Mouse (Mus musculus): Measurements from ENCODE around the gene Tc2n. TPM values are rescaled to one million over a fixed set of nuclear protein-coding genes. Genes with fewer than 3 reads are reported as not detected.

Gene Tc2n
- 2.6 and 3.1 TPM in 2 replicates for polyA plus RNA-seq (2014; fragmentation: Nextera tagmentation; extraction: Ambion mirVana)

DNA sequence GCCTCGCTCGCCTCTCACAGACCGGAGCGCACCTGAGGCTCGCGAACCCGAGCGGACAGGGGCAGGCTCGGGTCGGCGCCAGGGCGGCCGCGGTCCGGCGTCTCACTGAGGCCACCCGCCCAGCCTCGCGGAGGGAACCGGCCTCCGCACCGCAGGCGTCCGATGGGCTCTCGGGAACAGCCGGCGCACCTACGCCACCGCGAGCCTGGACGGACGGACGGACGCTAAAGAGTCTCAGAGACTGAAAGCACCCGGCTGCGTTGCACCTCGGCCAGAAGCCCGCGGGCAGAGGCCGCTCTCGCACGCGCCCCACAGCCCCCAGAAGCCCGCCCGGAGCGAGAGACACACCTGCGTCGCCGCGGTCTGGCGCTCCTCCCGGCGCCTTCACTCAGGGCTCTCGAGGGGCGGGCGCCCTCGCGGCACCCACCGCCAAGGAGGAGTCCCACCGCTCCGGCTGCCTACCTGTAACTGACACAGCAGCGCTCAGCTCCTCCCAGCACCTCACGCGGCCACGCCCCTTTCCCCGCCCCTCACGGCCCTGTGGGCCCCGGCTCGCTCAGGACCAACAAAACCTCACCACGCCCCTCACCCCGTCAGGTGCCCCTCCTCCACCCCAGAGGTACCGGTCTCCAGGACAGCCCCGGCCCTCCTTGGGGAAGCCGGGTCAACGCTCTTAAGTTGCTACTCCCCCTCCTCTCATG lies at the start of gene Tc2n:
Gene Tc2n (minus strand): TSS at position 470 of the 701 bp plus-strand sequence.
- Histone ChIP-seq H3K27ac (ENCODE audit: low read length) (peak within 1 kb of the TSS; percentile 48; the same call in 1 of the 2 replicates), H3K9me3 (ENCODE audit: control insufficient read depth, low read depth, low read length) (no peaks in the 10 kb centered on the region)
- peak; percentile 99 for ATAC-seq (ENCODE audit: insufficient number of reproducible peaks, insufficient read depth, low FRiP score, low read depth)

DNA sequence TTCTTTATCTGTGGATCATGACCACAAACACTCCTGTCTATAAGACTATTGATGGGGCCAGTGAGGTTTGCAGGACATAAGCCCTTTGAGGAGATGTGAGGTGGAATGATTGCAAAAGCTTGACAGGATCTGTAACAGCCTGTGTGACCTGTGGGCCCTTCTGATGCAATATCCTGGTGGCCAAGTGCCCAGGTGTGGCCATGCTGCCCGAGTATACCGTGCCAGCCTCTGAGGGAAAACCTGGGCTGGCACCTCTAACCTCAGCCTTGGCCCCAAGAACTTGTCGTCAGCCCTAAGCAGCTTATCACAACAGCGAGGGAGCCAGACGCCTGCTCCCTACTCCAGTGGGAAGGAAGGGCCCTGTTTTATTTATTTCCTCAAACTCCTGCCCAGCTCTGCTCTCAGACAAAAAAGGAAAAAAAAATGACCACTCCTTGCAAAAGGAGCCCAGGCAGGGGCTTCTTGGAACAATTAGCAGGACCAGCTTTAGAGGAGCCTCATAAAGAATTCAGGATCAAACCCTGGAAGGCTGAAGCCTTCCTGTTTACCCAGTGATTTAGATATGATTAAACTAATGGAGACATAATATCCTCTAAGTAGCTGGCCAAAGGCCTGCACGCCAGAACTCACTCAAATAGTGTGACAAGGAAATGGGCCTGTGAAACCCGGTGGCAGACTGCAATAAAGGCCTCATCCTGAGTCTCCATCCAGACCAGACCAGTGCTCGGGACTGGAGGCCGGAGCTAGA lies 49.2 kb upstream of the Tc2n start:
- whole genome bisulfite sequencing, result 51% methylated on average over 9 of the region's 9 CpGs
- Histone ChIP-seq H3K9ac (replicated peaks; ENCODE audit: low read depth, low read length) (no peak overlapping the region), H3K4me2 (replicated peaks; ENCODE audit: low read depth, low read length) (no peak overlapping the region), H3K27ac (ENCODE audit: low read length) (peak overlapping the region; percentile 24; the same call in 1 of the 2 replicates), H3K36me3 (ENCODE audit: control insufficient read depth, insufficient read depth, low read length) (no peaks in the 10 kb centered on the region), H3K27me3 (ENCODE audit: control insufficient read depth, insufficient read depth, low read length) (no peaks in the 10 kb centered on the region), H3K9me3 (ENCODE audit: control insufficient read depth, low read depth, low read length) (no peaks in the 10 kb centered on the region), H3K4me3 (ENCODE audit: low read depth, low read length) (no peak overlapping the region), H3K4me1 (ENCODE audit: control insufficient read depth, insufficient read depth, low read length) (0 out of 2 replicates have a peak, but pooled peaks cover 8% of the 10 kb centered on the region)
- ATAC-seq (ENCODE audit: insufficient number of reproducible peaks, insufficient read depth, low FRiP score, low read depth), result peak; percentile 76

More for the DNA sequence above, at the start of gene Tc2n:
- under 1% methylated on average over 74 of the region's 75 CpGs for WGBS
- peak within 1 kb of the TSS; percentile 97 for H3K4me2 ChIP-seq (replicated peaks; ENCODE audit: low read depth, low read length)
- H3K27me3 ChIP-seq (ENCODE audit: control insufficient read depth, insufficient read depth, low read length), result no peaks in the 10 kb centered on the region
- peak within 1 kb of the TSS; percentile 63 for H3K4me3 ChIP-seq (ENCODE audit: low read depth, low read length)
- no peaks in the 10 kb centered on the region for H3K36me3 ChIP-seq (ENCODE audit: control insufficient read depth, insufficient read depth, low read length)
- 0 out of 2 replicates have a peak within 1 kb of the TSS, but pooled peaks have one; percentile 28 for H3K9ac ChIP-seq (replicated peaks; ENCODE audit: low read depth, low read length)
- H3K4me1 ChIP-seq (ENCODE audit: control insufficient read depth, insufficient read depth, low read length), result no peaks in the 10 kb centered on the region

DNA sequence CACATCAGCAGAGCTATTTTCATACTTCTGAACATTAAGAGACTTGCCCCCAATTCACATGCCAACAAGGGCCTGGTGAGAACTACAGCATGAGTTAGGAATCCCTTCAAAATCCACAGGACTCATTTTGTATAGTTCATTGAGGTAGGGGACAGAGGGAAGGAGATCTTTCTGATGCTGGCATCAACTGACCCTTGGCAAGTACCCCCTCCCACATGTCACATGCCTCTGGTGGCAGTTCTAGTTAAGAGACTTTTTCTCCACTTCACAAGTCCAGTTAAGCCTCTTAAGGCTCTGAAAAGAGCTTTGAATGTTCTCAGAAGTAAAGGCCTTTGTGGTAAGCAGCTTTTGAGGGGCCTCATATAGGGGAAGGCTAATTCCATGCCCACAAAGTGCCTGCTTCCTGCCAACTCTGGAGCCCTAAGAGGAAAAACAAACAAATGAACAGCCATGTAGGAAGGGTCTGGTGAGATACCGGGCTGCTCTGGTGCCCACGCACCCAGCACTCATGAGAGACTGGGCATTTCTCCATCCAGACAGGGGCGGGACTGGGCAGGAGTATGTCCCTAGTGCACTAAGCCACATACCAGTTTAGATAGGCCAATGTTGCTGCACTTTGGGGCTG lies 48.0 kb upstream of the Tc2n start:
- no peak for ATAC-seq (ENCODE audit: insufficient number of reproducible peaks, insufficient read depth, low FRiP score, low read depth)
- H3K27me3 ChIP-seq (ENCODE audit: control insufficient read depth, insufficient read depth, low read length), result no peaks in the 10 kb centered on the region
- no peaks in the 10 kb centered on the region for H3K36me3 ChIP-seq (ENCODE audit: control insufficient read depth, insufficient read depth, low read length)
- WGBS, result 77% methylated on average over 3 of the region's 3 CpGs
- H3K4me3 ChIP-seq (ENCODE audit: low read depth, low read length), result no peak overlapping the region
- no peaks in the 10 kb centered on the region for H3K9me3 ChIP-seq (ENCODE audit: control insufficient read depth, low read depth, low read length)
- H3K4me2 ChIP-seq (replicated peaks; ENCODE audit: low read depth, low read length), result no peak overlapping the region
- peak overlapping the region; percentile 24; the same call in 1 of the 2 replicates for H3K27ac ChIP-seq (ENCODE audit: low read length)
- 0 out of 2 replicates have a peak, but pooled peaks cover 8% of the 10 kb centered on the region for H3K4me1 ChIP-seq (ENCODE audit: control insufficient read depth, insufficient read depth, low read length)
- no peak overlapping the region for H3K9ac ChIP-seq (replicated peaks; ENCODE audit: low read depth, low read length)

DNA sequence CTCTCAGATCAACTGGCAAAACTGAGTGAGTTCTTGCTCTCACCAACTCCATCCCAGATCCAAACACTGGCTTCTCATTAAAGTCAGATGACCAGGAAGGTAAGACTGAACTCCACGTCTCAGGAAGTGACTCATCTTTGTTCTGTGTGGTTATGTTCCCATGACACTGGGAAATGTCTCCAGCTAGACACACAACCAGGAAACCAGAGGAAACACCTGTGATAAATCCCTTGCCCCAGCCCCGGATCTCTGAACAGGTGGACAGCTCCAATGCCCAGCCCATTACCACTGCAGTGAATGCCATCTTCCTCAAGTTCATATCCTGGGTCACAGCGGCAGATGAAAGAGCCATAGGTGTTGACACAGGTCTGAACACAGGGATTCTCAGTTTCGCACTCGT lies 46.5 kb upstream of the Tc2n start:
- no peak overlapping the region for H3K27ac ChIP-seq (ENCODE audit: low read length)
- H3K36me3 ChIP-seq (ENCODE audit: control insufficient read depth, insufficient read depth, low read length), result no peaks in the 10 kb centered on the region
- WGBS, result 76% methylated on average over 5 of the region's 5 CpGs

DNA sequence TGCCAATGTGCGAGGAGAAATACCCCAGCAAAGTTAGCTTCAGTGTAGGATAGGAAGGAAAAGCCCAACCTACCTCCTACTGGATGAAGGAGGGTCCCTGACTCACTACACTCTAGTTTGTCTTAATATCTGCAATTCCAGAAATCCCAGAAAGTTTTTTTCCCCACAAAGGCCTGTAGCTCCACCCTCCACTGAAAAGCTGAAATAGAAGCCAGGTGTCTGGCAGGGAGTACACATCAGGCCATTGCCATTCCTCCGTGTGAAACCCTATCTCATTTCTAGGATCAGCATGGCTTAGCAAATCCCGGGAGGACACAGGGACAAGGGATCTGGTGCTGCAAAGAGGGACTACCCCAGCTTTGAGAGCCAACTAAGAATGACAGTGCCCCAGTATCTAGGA lies 44.7 kb upstream of the Tc2n start:
- Histone ChIP-seq H3K9me3 (ENCODE audit: control insufficient read depth, low read depth, low read length) (no peaks in the 10 kb centered on the region), H3K36me3 (ENCODE audit: control insufficient read depth, insufficient read depth, low read length) (no peaks in the 10 kb centered on the region), H3K9ac (replicated peaks; ENCODE audit: low read depth, low read length) (no peak overlapping the region), H3K4me1 (ENCODE audit: control insufficient read depth, insufficient read depth, low read length) (peaks cover 11% of the 10 kb centered on the region; the same call in 1 of the 2 replicates), H3K4me3 (ENCODE audit: low read depth, low read length) (no peak overlapping the region), H3K27me3 (ENCODE audit: control insufficient read depth, insufficient read depth, low read length) (no peaks in the 10 kb centered on the region), H3K4me2 (replicated peaks; ENCODE audit: low read depth, low read length) (no peak overlapping the region), H3K27ac (ENCODE audit: low read length) (no peak overlapping the region)
- no peak for ATAC-seq (ENCODE audit: insufficient number of reproducible peaks, insufficient read depth, low FRiP score, low read depth)
- 62% methylated on average over 3 of the region's 3 CpGs for WGBS

More for the DNA sequence above, 46.5 kb upstream of the Tc2n start:
- H3K4me3 ChIP-seq (ENCODE audit: low read depth, low read length), result no peak overlapping the region
- no peak overlapping the region for H3K4me2 ChIP-seq (replicated peaks; ENCODE audit: low read depth, low read length)
- no peaks in the 10 kb centered on the region for H3K9me3 ChIP-seq (ENCODE audit: control insufficient read depth, low read depth, low read length)
- no peak overlapping the region for H3K9ac ChIP-seq (replicated peaks; ENCODE audit: low read depth, low read length)
- no peaks in the 10 kb centered on the region for H3K27me3 ChIP-seq (ENCODE audit: control insufficient read depth, insufficient read depth, low read length)
- 0 out of 2 replicates have a peak, but pooled peaks cover 8% of the 10 kb centered on the region for H3K4me1 ChIP-seq (ENCODE audit: control insufficient read depth, insufficient read depth, low read length)
- ATAC-seq (ENCODE audit: insufficient number of reproducible peaks, insufficient read depth, low FRiP score, low read depth), result no peak

DNA sequence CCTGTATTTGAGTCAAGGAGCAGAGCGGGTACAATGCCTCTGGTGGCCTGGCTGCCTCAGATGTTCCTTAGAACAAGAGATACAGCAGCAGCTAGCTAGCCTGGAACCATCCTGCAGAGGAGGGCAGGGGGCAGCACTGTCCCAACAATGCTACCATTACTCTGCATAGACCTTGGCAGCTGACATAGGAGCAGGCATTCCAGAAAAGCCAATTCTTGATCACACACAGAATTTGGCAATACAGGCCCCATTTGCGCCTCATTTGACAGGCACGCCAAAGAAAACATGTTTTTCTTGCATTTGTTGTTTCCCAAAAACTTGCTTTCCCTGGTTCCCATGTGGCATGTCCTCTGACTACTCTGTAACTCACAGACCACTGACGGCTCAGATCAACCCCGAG lies 43.7 kb upstream of the Tc2n start:
- ATAC-seq (ENCODE audit: insufficient number of reproducible peaks, insufficient read depth, low FRiP score, low read depth), result no peak

DNA sequence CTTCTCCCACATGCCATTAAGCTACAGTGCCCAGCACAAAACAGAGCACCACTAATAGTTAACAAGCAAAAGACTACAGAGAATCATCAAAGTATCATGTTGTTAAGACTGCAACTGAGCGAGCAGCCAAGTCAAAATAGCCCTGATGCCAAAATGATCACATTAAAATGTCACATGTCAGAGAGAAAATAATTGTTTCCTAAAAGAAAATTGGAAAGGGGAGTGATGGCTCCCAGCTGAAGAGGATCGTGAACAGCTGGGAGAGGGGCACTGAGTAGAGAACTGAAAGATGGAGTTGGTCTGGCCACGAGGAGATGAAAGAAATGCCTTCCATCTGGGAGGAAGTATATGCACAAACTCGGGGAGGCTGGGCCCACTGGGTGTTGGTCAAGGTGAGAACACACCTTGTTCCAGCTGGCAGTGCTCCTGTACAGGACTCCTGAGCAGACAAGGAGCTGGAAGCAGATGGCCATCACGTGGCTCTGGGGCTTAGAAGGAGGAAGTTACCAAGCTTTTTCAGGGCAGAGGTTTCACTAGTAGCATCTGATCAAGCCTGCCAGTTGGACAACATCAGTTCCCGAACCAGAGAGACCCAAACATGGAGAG lies 41.2 kb upstream of the Tc2n start:
- peaks cover 4% of the 10 kb centered on the region; the same call in 1 of the 2 replicates for H3K4me1 ChIP-seq (ENCODE audit: control insufficient read depth, insufficient read depth, low read length)
- no peaks in the 10 kb centered on the region for H3K36me3 ChIP-seq (ENCODE audit: control insufficient read depth, insufficient read depth, low read length)
- WGBS, result 51% methylated on average over 6 of the region's 6 CpGs
- H3K4me2 ChIP-seq (replicated peaks; ENCODE audit: low read depth, low read length), result no peak overlapping the region
- no peak overlapping the region for H3K4me3 ChIP-seq (ENCODE audit: low read depth, low read length)
- no peak overlapping the region for H3K27ac ChIP-seq (ENCODE audit: low read length)
- no peaks in the 10 kb centered on the region for H3K27me3 ChIP-seq (ENCODE audit: control insufficient read depth, insufficient read depth, low read length)
- no peaks in the 10 kb centered on the region for H3K9me3 ChIP-seq (ENCODE audit: control insufficient read depth, low read depth, low read length)
- H3K9ac ChIP-seq (replicated peaks; ENCODE audit: low read depth, low read length), result no peak overlapping the region
- ATAC-seq (ENCODE audit: insufficient number of reproducible peaks, insufficient read depth, low FRiP score, low read depth), result no peak

More for the DNA sequence above, 43.7 kb upstream of the Tc2n start:
- no peaks in the 10 kb centered on the region for H3K9me3 ChIP-seq (ENCODE audit: control insufficient read depth, low read depth, low read length)
- H3K27me3 ChIP-seq (ENCODE audit: control insufficient read depth, insufficient read depth, low read length), result no peaks in the 10 kb centered on the region
- no peak overlapping the region for H3K27ac ChIP-seq (ENCODE audit: low read length)
- H3K4me1 ChIP-seq (ENCODE audit: control insufficient read depth, insufficient read depth, low read length), result peaks cover 11% of the 10 kb centered on the region; the same call in 1 of the 2 replicates
- H3K4me3 ChIP-seq (ENCODE audit: low read depth, low read length), result no peak overlapping the region
- 83% methylated on average over 5 of the region's 5 CpGs for WGBS
- no peak overlapping the region for H3K9ac ChIP-seq (replicated peaks; ENCODE audit: low read depth, low read length)
- H3K4me2 ChIP-seq (replicated peaks; ENCODE audit: low read depth, low read length), result no peak overlapping the region
- H3K36me3 ChIP-seq (ENCODE audit: control insufficient read depth, insufficient read depth, low read length), result no peaks in the 10 kb centered on the region

DNA sequence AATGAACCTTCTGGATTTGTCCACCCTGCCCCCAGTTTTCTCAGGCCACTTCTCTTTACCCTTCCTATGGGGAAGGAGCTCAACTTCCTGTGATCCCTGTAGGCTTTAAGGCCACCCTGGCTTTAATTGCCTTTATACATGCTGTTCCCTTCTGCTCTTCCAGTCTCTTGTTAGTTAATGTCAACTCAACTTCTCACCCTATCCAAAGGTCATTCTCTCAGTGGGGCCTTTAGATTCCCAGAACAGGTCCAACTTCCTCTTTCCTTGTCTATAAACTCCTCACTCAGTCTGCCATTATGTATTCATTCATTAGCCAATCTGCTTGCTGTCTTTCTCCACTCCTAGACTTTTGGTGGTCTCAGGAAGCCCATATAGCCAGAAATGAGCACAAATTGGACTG lies 40.4 kb upstream of the Tc2n start:
- Histone ChIP-seq H3K9me3 (ENCODE audit: control insufficient read depth, low read depth, low read length) (no peaks in the 10 kb centered on the region), H3K9ac (replicated peaks; ENCODE audit: low read depth, low read length) (no peak overlapping the region), H3K4me2 (replicated peaks; ENCODE audit: low read depth, low read length) (no peak overlapping the region), H3K36me3 (ENCODE audit: control insufficient read depth, insufficient read depth, low read length) (no peaks in the 10 kb centered on the region), H3K4me3 (ENCODE audit: low read depth, low read length) (no peak overlapping the region), H3K27ac (ENCODE audit: low read length) (no peak overlapping the region), H3K27me3 (ENCODE audit: control insufficient read depth, insufficient read depth, low read length) (no peaks in the 10 kb centered on the region), H3K4me1 (ENCODE audit: control insufficient read depth, insufficient read depth, low read length) (peaks cover 4% of the 10 kb centered on the region; the same call in 1 of the 2 replicates)
- no peak for ATAC-seq (ENCODE audit: insufficient number of reproducible peaks, insufficient read depth, low FRiP score, low read depth)

All from stomach, embryonic 14.5 days (tissue).